25 mouse cellular contexts compared by ENCODE assay signal in genomic region chr13:95641061-95641986, GRCm38 (mm10). TPM values are rescaled to one million over a fixed set of nuclear protein-coding genes. Genes with fewer than 3 reads are reported as not detected.
DNase-seq lines count a peak whose midpoint lies in the region; ATAC-seq and TF ChIP-seq lines count a peak whose summit lies in the region.
"Had no signal": no experiment of that assay in that cellular context is flagged by ENCODE, and none has a peak within 500 bp of the region (broad histone marks: within the 10 kb centered on the region; RNA-seq: fewer than 3 reads in every experiment).

No protein-coding gene starts in this region.

- ATAC-seq in kidney, embryonic 16.5 days (ENCODE audit: low FRiP score, low TSS enrichment) = peak; percentile 57
- ATAC-seq in stomach, embryonic 14.5 days (ENCODE audit: insufficient number of reproducible peaks, insufficient read depth, low FRiP score, low read depth) = no peak
- no peak for ATAC-seq in stomach, postnatal 0 days (ENCODE audit: low FRiP score, low TSS enrichment)
- ATAC-seq in embryonic facial prominence, embryonic 15.5 days (ENCODE audit: insufficient number of reproducible peaks, low FRiP score, low TSS enrichment, low read depth) = no peak
- ATAC-seq: forebrain, embryonic 16.5 days; intestine, embryonic 15.5 days had no signal

- no peaks in the 10 kb centered on the region; the same call in 1 of the 2 replicates for H3K36me3 ChIP-seq in kidney, embryonic 16.5 days (ENCODE audit: insufficient read depth, low read length)
- no peaks in the 10 kb centered on the region for H3K36me3 ChIP-seq in kidney, adult 2 months (ENCODE audit: control insufficient read depth, insufficient read depth, low read length)
- H3K36me3 ChIP-seq in stomach, embryonic 14.5 days (ENCODE audit: control insufficient read depth, insufficient read depth, low read length) = peaks cover 7% of the 10 kb centered on the region; the same call in 1 of the 2 replicates
- H3K36me3 ChIP-seq in stomach, postnatal 0 days (ENCODE audit: control insufficient read depth, insufficient read depth, low read length) = no peaks in the 10 kb centered on the region
- H3K36me3 ChIP-seq in embryonic facial prominence, embryonic 15.5 days = peaks cover 4% of the 10 kb centered on the region; the same call in 1 of the 2 replicates
- H3K36me3 ChIP-seq: heart, embryonic 13.5 days; hindbrain, embryonic 15.5 days; intestine, embryonic 15.5 days; lung, embryonic 15.5 days; neural tube, embryonic 15.5 days had no signal

- H3K27me3 ChIP-seq in kidney, embryonic 16.5 days (ENCODE audit: insufficient read depth, low read length) = no peaks in the 10 kb centered on the region
- no peaks in the 10 kb centered on the region for H3K27me3 ChIP-seq in kidney, adult 2 months (replicated peaks; ENCODE audit: control insufficient read depth, insufficient read depth, low read length)
- H3K27me3 ChIP-seq in stomach, embryonic 14.5 days (ENCODE audit: control insufficient read depth, insufficient read depth, low read length) = no peaks in the 10 kb centered on the region
- no peaks in the 10 kb centered on the region for H3K27me3 ChIP-seq in stomach, postnatal 0 days (ENCODE audit: control insufficient read depth, insufficient read depth, low read length)
- H3K27me3 ChIP-seq in embryonic facial prominence, embryonic 15.5 days = no peaks in the 10 kb centered on the region
- H3K27me3 ChIP-seq: CH12.LX; embryonic facial prominence, embryonic 12.5 days; heart, embryonic 13.5 days; hindbrain, embryonic 15.5 days; intestine, embryonic 15.5 days; liver, embryonic 13.5 days; lung, embryonic 15.5 days; neural tube, embryonic 15.5 days had no signal

- H3K4me1 ChIP-seq in kidney, embryonic 16.5 days (ENCODE audit: insufficient read depth, low read length) = peaks cover 44% of the 10 kb centered on the region
- H3K4me1 ChIP-seq in kidney, adult 2 months (ENCODE audit: control insufficient read depth, insufficient read depth, low read length) = no peaks in the 10 kb centered on the region
- peaks cover 16% of the 10 kb centered on the region; the same call in 1 of the 2 replicates for H3K4me1 ChIP-seq in stomach, embryonic 14.5 days (ENCODE audit: control insufficient read depth, insufficient read depth, low read length)
- H3K4me1 ChIP-seq in stomach, postnatal 0 days (replicated peaks; ENCODE audit: control insufficient read depth, insufficient read depth) = no peaks in the 10 kb centered on the region
- H3K4me1 ChIP-seq in embryonic facial prominence, embryonic 15.5 days = peaks cover 43% of the 10 kb centered on the region

- H3K27ac ChIP-seq in kidney, embryonic 16.5 days (ENCODE audit: low read length) = peak overlapping the region; percentile 50; the same call in 1 of the 2 replicates
- no peak overlapping the region for H3K27ac ChIP-seq in kidney, adult 2 months (ENCODE audit: insufficient read depth, low read depth, low read length)
- H3K27ac ChIP-seq in stomach, embryonic 14.5 days (ENCODE audit: low read length) = 0 out of 2 replicates have a peak overlapping the region, but pooled peaks have one; percentile 11
- H3K27ac ChIP-seq in stomach, postnatal 0 days (replicated peaks) = no peak overlapping the region
- H3K27ac ChIP-seq in embryonic facial prominence, embryonic 15.5 days (replicated peaks) = 0 out of 2 replicates have a peak overlapping the region, but pooled peaks have one; percentile 17
- H3K27ac ChIP-seq: embryonic facial prominence, embryonic 12.5 days; heart, embryonic 13.5 days; hindbrain, embryonic 15.5 days; intestine, embryonic 15.5 days; liver, embryonic 13.5 days; lung, embryonic 15.5 days; neural tube, embryonic 15.5 days had no signal

- no peak for TF ChIP-seq POLR2A in kidney, adult 2 months (IDR thresholded peaks at IDR 0.05; ENCODE audit: low read depth, low read length)

- H3K4me3 ChIP-seq in kidney, embryonic 16.5 days (ENCODE audit: low read length) = no peak overlapping the region
- H3K4me3 ChIP-seq in kidney, adult 2 months (ENCODE audit: insufficient read depth, low read depth, low read length) = no peak overlapping the region
- no peak overlapping the region for H3K4me3 ChIP-seq in stomach, embryonic 14.5 days (ENCODE audit: low read depth, low read length)
- no peak overlapping the region for H3K4me3 ChIP-seq in stomach, postnatal 0 days (ENCODE audit: low read depth, low read length)
- no peak overlapping the region for H3K4me3 ChIP-seq in embryonic facial prominence, embryonic 15.5 days (replicated peaks)
- H3K4me3 ChIP-seq: embryonic facial prominence, embryonic 12.5 days; heart, embryonic 13.5 days; hindbrain, embryonic 15.5 days; intestine, embryonic 15.5 days; liver, embryonic 13.5 days; lung, embryonic 15.5 days; megakaryocyte, embryonic 14.5 days; neural tube, embryonic 15.5 days had no signal

- 72% methylated on average over 17 of the region's 17 CpGs for WGBS in kidney, embryonic 16.5 days
- WGBS in kidney, adult 2 months = 86% methylated on average over 17 of the region's 17 CpGs
- WGBS in stomach, embryonic 14.5 days = 68% methylated on average over 17 of the region's 17 CpGs
- 69% methylated on average over 17 of the region's 17 CpGs for WGBS in stomach, postnatal 0 days
- WGBS in embryonic facial prominence, embryonic 15.5 days = 57% methylated on average over 17 of the region's 17 CpGs

- no peaks in the 10 kb centered on the region for H3K9me3 ChIP-seq in kidney, embryonic 16.5 days (ENCODE audit: low read length)
- no peaks in the 10 kb centered on the region for H3K9me3 ChIP-seq in stomach, embryonic 14.5 days (ENCODE audit: control insufficient read depth, low read depth, low read length)
- H3K9me3 ChIP-seq in stomach, postnatal 0 days (ENCODE audit: control insufficient read depth, low read length) = no peaks in the 10 kb centered on the region
- no peaks in the 10 kb centered on the region for H3K9me3 ChIP-seq in embryonic facial prominence, embryonic 15.5 days (replicated peaks)
- H3K9me3 ChIP-seq: embryonic facial prominence, embryonic 12.5 days; heart, embryonic 13.5 days; hindbrain, embryonic 15.5 days; intestine, embryonic 15.5 days; liver, embryonic 13.5 days; lung, embryonic 15.5 days; megakaryocyte, embryonic 14.5 days; neural tube, embryonic 15.5 days had no signal

- no peak for TF ChIP-seq CTCF in kidney, adult 2 months (conservative IDR thresholded peaks at IDR 0.05; ENCODE audit: insufficient read depth, insufficient read length, low read depth, low read length)
- no peak for TF ChIP-seq CTCF in stomach, postnatal 0 days (IDR thresholded peaks at IDR 0.05; ENCODE audit: low read depth)

- H3K4me2 ChIP-seq in kidney, embryonic 16.5 days (replicated peaks; ENCODE audit: low read depth, low read length) = no peak overlapping the region
- H3K4me2 ChIP-seq in stomach, embryonic 14.5 days (replicated peaks; ENCODE audit: low read depth, low read length) = no peak overlapping the region
- no peak overlapping the region for H3K4me2 ChIP-seq in stomach, postnatal 0 days (replicated peaks; ENCODE audit: low read depth)
- no peak overlapping the region for H3K4me2 ChIP-seq in embryonic facial prominence, embryonic 15.5 days (replicated peaks)
- H3K4me2 ChIP-seq: embryonic facial prominence, embryonic 12.5 days; heart, embryonic 13.5 days; hindbrain, embryonic 15.5 days; intestine, embryonic 15.5 days; liver, embryonic 13.5 days; lung, embryonic 15.5 days; neural tube, embryonic 15.5 days had no signal

- DNase-seq in kidney, adult 2 months = no peak
- no peak for DNase-seq in stomach, postnatal 0 days (ENCODE audit: low spot score)
- no peak for DNase-seq in ovary, postnatal 10 days (ENCODE audit: low spot score)
- DNase-seq in adrenal gland, adult 8-10 months = no peak
- DNase-seq: cerebellum, adult 8-10 months; heart, postnatal 36 days; kidney, postnatal 14 days; left cerebral cortex, postnatal 4 days; liver, embryonic 13.5 days; midbrain, embryonic 14.5 days; right cerebral cortex, postnatal 14 days; spleen, adult 18-20 months had no signal

- TF ChIP-seq EP300 in stomach, postnatal 0 days (optimal IDR thresholded peaks at IDR 0.05) = no peak

- H3K9ac ChIP-seq in kidney, embryonic 16.5 days (replicated peaks; ENCODE audit: low read length) = no peak overlapping the region
- H3K9ac ChIP-seq in stomach, embryonic 14.5 days (replicated peaks; ENCODE audit: low read depth, low read length) = no peak overlapping the region
- H3K9ac ChIP-seq in stomach, postnatal 0 days (ENCODE audit: low read length) = no peak overlapping the region
- no peak overlapping the region for H3K9ac ChIP-seq in embryonic facial prominence, embryonic 15.5 days
- H3K9ac ChIP-seq: embryonic facial prominence, embryonic 12.5 days; heart, embryonic 13.5 days; hindbrain, embryonic 15.5 days; intestine, embryonic 15.5 days; liver, embryonic 13.5 days; lung, embryonic 15.5 days; neural tube, embryonic 15.5 days had no signal

RNA-seq across cellular contexts. Expression of gene F2r, which starts 23.0 kb away (rescaled TPM):
- 142 TPM in 2 replicates for polyA plus RNA-seq in kidney, embryonic 16.5 days (2015; fragmentation: Nextera tagmentation; extraction: Ambion mirVana)
- polyA plus RNA-seq in kidney, adult 2 months (2012; rRNA removed) = 39.9 and 42.2 TPM in 2 replicates
- polyA plus RNA-seq in stomach, embryonic 14.5 days (2014; fragmentation: Nextera tagmentation; extraction: Ambion mirVana) = 74.0 and 77.2 TPM in 2 replicates
- 20.1 and 23.0 TPM in 2 replicates for polyA plus RNA-seq in stomach, postnatal 0 days (2015; fragmentation: Nextera tagmentation; extraction: Ambion mirVana)
- polyA plus RNA-seq in embryonic facial prominence, embryonic 15.5 days (2015; fragmentation: Nextera tagmentation; extraction: Ambion mirVana) = 81.7 and 82.3 TPM in 2 replicates
- total RNA-seq in adrenal gland, adult 8-10 months (2022) = 100 to 1,000 TPM; 116 to 170 (median 135) TPM

RNA-seq across cellular contexts. Expression of gene F2rl2, which starts 55.3 kb away (rescaled TPM):
- polyA plus RNA-seq in kidney, embryonic 16.5 days (2015; fragmentation: Nextera tagmentation; extraction: Ambion mirVana) = 0.22 and 0.30 TPM in 2 replicates
- polyA plus RNA-seq in kidney, adult 2 months (2012; rRNA removed) = 0.20 and 0.28 TPM in 2 replicates
- polyA plus RNA-seq in stomach, embryonic 14.5 days (2014; fragmentation: Nextera tagmentation; extraction: Ambion mirVana) = 0.45 and 1.2 TPM in 2 replicates
- 0.18 and 0.21 TPM in 2 replicates for polyA plus RNA-seq in stomach, postnatal 0 days (2015; fragmentation: Nextera tagmentation; extraction: Ambion mirVana)
- polyA plus RNA-seq in embryonic facial prominence, embryonic 15.5 days (2015; fragmentation: Nextera tagmentation; extraction: Ambion mirVana) = 0.31 and 0.32 TPM in 2 replicates
- total RNA-seq in adrenal gland, adult 8-10 months (2022) = under 1 TPM in 1 of 4 experiments, not detected in 3; 0.10 TPM
- total RNA-seq: MEL had no signal

Comparison
In these comparisons a context has a peak if more than half of its experiments do, and no peak if none do; other contexts are left out.
1. H3K27ac ChIP-seq: peak in kidney, embryonic 16.5 days (single experiment), stomach, embryonic 14.5 days (single experiment) and embryonic facial prominence, embryonic 15.5 days (single experiment); none in kidney, adult 2 months (single experiment) and stomach, postnatal 0 days (single experiment).